Mouse (Mus musculus): ENCODE measurements around the gene H2al1d. TPM values are rescaled to one million over a fixed set of nuclear protein-coding genes. Genes with fewer than 3 reads are reported as not detected.

H2al1d gene
- total RNA-seq, 2 experiments from 2014 or later: not detected

Other genes starting within 250 kb of the H2al1d start
- gene H2al1a, start 9.6 kb upstream of the H2al1d start, total RNA-seq (2021): not detected
- gene H2al1b, start 6.4 kb upstream of the H2al1d start, total RNA-seq (2021): not detected
- gene H2al1c, start 3.2 kb upstream of the H2al1d start, total RNA-seq (2021): not detected
- not detected for gene H2al1e, start 3.1 kb downstream of the H2al1d start, total RNA-seq (2021)
- gene H2al1f, start 6.3 kb downstream of the H2al1d start, total RNA-seq (2021): not detected
- not detected for gene H2al1g, start 9.4 kb downstream of the H2al1d start, total RNA-seq (2021)
- gene H2al1h, start 12.7 kb downstream of the H2al1d start, total RNA-seq (2021): not detected
- gene H2al1i, start 15.8 kb downstream of the H2al1d start, total RNA-seq (2021): not detected
- gene H2al1j, start 19.0 kb downstream of the H2al1d start, total RNA-seq (2021): not detected

Measured in adrenal gland, postnatal 10 days (tissue).